Mouse (Mus musculus) common myeloid progenitor, adult 5-6 weeks (primary cell): ENCODE measurements around the gene Insl3. TPM values are rescaled to one million over a fixed set of nuclear protein-coding genes. Genes with fewer than 3 reads are reported as not detected.
"Not testable (repeated sequence)": the region's sequence is repeated elsewhere in the genome, so short reads cannot be mapped to it uniquely, and the experiment has no call there.

Experiments used
- ATAC-seq: replicated peaks from 2 replicates; pipeline ENCODE4 v1.8.0; 2016; ENCODE audit warnings: low read depth, mild to moderate bottlenecking, moderate TSS enrichment, inconsistent platforms; ENCODE audit not compliant: poor library complexity, severe bottlenecking
- total RNA-seq: library from RNA; stranded (forward); fragments of 200-1000, 187-1606 nt; gene quantifications from 2 replicates; pipeline ENCODE4 v1.2.3, GENCODE M21; 2017

Insl3 gene
- total RNA-seq, 1 experiment from 2014 or later = 3.4 TPM

DNA sequence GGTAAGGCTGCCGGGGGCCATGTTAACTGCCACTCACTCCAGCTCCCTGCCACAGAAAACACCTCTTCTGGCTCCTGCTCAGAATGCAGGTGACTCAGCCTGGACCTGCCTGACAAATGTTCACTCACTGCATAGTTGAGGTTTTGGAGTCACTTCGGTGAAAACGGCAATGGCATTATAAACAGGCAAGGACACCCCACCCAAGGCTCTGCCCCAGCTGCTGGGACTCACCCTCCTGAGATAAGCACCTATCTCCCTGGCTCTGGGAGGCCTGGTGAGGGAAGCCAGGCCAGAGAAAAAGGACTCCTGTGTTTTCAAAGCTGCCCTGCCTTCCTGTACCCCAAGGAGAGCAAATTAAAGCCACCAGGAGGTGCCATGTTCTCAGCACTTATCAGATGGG, 13.9 kb downstream of the Insl3 start:
- peak; percentile 47 for ATAC-seq

DNA sequence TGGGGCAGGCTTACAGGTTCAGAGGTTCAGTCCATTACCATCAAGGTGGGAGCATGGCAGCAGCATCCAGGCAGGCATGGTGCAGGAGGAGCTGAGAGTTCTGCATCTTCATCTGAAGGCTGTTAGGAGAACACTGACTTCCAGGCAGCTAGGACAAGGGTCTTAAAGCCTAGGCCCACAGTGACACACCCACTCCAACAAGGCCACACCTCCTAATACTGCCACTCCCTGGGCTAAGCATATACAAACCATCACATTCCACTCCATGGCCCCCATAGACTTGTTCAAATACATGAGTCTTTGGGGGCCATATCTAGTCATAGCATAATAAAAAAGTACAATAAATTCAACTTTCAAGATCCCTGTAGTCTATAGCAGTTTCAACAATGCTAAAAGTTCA, 14.4 kb downstream of the Insl3 start:
- ATAC-seq = not testable (repeated sequence)

DNA sequence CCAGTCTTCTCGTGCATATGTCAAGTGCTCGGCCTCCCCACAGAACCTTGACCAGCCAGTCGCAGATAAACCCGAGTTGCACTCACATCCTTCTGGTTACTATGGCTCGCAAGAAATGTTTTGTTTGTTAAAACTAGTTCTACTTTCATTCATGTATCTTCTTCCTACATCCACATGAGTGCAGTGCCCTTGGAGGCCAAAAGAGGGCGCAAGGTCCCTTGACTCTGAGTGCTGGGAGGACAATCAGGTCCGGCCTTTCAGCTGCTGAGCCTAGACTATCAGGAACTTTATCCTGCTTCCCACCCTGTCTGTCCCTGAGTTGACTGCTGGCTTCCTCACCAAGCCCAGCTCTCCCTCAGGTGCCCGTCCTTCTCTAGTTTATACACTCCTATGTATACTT, 18.9 kb downstream of the Insl3 start:
- ATAC-seq = peak; percentile 59

DNA sequence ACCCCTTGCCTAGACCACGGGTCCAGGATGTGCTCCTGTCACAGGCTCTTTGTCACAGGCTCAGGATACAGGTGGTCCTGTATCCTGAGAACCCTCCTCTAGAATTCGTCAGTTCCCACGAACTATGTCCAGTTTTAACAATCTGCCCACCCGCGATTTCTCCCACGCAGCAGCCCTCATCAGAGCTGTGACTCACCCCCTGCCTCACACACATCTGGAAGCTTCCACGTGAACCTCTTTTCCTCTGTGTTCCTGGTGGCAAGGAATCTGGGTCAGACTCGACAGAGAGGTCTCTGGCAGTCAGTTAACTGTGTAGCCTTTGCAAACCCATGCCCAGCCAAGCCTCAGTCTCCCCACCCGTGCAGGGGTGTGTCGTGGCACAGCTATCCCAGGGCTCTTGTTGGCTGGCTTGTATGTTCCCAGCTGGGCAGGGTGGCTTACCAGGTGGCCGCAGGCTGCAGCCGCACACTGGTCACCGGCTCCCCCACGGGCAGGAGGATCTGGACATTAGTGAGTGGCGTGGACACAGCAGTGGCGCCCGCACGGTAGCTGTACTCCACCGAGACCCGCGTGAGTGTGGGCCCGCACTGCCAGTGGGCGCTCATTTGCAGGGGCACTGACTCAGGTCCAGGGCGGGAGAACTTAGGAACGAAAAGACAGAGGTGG, 20.3 kb downstream of the Insl3 start:
- ATAC-seq = no peak

DNA sequence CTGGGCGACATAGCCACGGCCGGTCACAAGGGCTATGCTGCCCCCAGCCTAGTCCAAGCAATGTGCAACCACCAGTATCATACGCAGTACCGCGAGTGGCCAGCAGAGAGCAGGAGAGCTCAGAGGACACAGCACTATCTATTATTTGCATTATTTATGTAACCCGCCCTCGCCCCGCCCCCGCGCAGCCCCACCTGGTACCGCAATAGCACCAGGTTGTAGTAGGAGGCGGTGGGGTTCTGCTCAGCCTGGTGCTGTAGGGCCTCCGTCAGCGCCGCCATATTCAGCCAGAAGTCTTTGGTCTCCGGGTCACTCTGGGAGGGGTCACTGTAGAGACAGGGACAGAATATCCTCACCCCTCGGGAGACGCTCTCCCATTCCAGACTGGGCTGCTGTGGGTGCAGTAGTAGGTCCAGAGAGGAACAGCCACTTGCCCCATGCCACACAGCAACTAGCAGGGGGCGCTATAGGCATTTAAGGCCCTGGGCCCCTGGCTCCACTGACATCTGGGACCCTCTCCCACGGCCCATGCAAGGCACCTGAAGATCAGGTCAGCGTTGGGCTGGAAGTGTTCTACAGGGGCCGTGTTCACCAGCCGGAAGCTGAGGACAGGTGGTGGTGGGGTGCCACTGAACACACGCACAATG, 20.9 kb downstream of the Insl3 start:
- peak; percentile 67 for ATAC-seq

DNA sequence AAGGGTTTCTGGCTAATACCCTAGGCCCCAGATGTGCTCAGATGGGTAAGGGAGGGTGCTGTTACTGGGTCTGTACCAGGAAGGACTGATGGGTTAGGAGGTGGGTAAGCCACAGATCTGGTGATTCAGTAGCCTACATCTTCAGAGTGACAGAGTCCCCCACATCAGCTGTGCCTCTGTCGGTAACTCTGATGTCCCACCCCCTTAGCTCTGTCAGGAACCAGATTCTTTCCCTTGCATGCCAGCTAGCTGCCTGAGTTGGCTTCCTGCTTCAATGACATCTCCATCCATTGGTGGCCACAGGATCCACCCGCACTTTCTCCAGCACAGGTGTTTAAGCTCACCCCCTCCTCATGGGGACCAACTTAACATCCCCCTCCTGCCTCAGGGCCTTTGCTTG, 22.6 kb downstream of the Insl3 start:
- ATAC-seq = no peak

DNA sequence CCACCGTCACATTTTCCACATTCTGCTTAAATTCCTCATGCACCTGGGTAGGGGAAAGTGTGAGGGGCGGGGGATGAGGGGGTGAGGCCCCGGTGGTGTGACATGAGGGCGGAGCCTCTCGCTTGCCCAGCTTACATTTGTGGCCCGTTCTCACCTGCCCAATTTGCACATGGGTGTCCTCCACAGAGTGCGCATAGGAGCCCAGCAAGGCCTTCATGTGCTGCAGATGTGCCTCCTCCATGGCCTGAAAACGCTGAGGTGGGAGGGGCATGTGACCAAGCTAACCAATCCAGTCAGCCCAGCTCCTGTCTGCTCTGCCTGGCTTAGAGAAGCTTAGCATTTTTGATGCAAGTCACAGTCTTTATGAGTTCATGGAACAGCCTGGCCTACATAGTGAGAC, 26.5 kb downstream of the Insl3 start:
- ATAC-seq = no peak

DNA sequence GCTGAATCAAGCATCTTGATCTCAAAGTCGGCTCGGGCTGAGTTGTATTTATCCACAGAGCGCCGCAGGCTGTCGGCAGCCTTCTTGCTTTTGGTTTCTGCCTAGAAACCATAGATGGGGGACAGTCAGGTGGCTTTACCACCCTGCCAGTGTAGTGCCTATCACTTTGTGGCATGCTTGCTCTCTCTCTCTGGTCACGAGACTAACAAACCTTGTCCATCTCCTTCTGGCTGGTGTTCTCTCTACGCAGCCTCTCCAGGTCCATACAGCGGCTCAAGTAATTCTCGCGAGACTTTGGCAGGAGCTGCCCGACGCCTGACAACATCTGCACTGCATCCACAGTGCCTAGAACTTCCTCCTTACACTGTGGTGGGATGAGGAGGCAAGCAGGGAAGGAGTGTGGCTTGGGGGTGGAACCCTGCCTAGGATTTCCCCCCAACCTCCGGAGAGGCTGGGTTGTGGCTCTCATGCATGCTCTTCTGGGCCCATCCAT, 27.6 kb downstream of the Insl3 start:
- no peak for ATAC-seq

DNA sequence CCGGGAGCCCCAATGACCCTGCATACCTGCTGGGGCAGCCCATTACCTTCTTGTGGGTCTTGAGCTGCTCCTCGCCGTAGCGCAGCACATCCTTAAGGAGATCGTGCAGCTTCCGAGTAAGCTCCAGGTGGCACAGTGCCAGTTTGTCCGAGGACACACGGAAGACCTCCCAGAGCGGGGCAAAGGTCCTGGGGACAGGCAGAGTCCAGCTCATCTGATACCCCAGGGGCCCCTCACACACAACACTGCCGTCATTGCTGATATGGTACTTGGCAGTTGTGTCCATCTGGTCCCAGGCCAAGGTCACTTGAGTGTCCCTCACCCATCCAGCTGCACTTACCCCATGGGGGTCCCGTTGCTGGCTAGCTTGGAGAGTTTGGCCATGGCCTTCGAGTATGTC, 28.1 kb downstream of the Insl3 start:
- ATAC-seq = no peak

DNA sequence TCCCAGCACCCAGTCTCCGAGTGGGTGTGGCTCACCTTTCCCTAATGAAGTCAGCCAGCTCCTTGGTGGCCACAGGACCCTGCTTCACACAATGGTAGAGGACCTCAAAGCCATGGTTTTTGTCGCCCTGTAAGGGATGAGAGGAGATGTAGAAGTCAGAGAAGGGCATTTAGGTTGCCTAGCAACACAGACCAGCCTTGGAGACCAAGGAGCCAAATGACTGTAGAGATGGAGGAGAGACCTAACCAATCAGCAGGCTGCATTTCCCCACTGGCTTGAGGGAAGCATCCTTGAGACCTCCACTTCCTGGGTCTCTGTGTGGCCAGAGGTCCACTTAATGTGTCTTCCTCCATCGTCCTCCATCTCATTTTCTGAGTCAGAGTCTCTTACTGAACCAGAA, 29.2 kb downstream of the Insl3 start:
- ATAC-seq = no peak

DNA sequence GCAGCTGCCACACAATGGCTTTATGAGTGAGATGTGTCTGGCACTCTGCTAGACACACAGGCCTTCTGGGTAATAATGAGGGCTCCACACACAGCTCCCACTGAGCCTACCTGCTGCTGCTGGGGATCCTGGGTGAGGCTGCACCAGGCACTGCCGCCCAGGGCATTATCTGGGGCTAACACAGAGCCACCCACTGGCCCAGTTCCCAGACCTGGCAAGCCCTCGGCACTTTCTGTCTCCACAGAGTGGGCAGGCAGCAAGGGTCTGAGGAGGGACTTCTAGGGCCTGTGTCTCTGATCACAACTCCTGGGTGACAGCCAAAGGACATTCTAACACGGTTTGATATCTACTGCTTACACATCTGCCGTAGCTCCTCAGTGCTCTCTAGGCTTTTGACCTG, 30.2 kb downstream of the Insl3 start:
- peak; percentile 46 for ATAC-seq

DNA sequence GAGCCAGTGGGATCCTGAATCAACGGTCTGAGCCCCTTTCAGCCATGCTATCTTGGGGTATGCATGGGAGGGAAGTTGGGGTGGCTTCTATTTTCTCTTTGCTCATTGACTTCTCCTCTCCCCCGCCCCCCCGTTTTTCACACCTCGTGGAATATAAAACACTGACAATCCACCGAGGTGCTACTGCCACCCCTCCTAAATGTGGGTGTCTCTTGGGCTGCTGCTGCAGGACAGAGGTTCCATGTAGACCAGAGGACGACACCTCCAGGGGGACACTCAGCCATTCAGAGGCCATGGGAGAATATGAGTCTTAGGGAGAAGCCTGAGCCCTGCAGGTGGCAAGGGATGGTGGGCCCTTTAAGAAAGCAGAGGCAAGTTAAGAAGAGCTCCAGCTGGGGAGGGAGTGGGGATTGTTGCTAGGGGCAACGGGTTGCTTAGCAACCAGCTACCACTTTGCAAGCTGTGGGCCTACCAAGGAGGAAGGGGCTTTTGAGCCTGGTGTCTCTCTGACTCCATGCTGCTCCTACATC, 31.0 kb downstream of the Insl3 start:
- no peak for ATAC-seq

DNA sequence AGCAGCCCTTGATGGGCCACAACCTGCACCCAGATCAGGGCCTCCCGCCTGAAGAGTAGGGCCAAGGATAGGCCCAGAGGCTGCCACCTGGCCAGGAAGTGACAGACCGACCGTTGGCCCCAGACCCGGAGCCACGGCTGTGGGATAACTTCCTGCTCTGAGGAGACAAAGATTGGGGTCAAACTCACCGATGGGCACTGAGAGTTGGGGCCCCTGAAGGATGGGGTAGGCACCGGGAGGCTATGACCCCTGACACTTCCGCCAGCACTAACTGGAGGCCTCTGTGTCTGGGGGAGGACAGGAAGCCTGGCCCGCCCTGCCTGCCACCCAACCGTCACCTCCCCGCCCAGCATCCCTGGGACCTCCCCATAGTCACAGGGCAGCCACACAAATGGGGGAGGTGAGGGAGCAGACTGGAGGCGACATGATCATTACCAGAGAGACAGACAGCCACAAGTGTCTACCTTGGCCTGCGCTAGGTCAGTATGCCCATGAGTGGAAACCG, 34.1 kb downstream of the Insl3 start:
- ATAC-seq = peak; percentile 80

DNA sequence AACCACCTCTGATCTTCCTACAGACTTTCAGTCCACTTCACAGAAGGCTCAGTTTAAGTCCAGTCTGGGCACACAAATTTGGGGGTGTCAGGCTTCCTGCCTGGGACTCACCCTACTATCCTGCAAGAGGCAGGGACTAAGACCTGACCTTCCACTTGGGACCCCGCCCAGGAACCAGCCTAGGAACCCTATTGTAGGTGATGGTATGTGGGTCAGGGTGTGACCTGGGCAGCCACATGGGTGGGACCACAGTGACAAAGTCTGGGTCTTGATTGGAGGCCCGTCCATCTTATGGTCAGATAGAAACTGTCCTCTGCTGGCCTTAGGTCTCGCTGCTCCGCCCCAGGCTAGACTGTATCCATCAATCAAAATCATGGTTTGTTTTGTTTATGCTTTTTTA, 35.4 kb downstream of the Insl3 start:
- ATAC-seq = no peak

DNA sequence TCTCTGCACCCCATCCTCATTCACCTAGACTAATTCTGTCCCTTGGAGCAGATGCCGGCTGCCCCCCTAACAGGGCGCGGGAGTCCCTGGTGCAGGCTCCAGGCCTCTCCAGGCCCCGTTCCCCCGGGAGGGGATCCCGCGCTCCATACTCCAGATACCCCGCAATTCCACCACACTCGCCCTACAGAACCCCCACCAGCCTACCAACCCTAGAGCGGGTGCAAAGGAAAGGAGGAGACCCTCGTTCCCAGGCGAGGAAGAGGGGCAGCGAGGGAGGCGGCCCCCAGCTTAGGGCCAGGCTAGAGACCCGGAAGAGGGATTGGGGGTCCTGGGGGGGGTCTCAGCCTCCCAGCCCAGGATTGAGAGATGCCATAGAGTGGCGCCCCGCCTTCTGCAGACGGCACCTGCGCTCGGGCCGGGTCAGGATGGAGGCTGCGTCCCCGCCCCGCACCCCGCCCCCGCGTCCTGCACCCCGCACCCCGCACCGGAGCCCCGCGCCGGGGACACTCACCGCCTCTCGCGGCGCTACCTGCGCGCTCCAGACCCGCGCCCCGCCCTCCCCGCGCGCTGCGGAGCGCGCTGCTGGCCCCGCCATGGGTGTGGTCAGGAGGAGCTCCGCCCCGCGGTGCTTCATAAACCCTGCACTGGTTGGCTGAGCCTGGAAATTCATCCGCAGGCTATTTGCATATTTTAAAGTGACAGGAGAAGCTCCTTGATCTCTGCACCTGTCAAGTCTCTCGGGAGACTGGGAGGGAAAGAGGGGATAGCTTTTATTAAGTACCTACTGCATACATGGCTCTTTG, 36.3 kb downstream of the Insl3 start, which contains the start of gene Fcho1:
TSS of gene Fcho1 (minus strand) at position 595 of the 803 bp plus-strand sequence.
- peak; percentile 51 for ATAC-seq

DNA sequence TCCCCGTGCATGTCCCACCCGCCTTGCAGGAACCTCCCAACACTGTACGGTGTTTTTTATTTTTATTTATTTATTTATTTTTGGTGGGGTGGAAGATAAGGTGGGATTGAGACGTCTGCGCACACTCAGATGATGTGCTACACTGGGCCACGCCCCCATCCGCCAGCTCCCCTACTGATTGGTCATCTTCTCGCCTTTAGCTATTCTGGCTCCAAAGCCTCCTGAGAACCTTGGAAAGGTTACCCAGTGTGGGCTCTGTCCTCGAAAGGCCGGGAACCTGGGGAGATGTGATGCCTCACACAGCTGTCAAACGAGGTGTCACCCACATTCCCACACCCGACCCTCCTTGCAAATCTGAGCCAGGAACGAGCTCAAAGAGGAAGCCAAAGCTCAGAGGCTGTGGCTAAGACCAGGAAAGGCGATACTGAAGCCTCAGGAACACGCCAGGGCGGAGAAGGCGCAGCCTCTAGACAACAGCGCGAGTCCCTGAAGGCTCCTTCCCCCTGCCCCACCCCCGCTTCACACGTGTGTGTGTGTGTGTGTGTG, 39.3 kb downstream of the Insl3 start:
- ATAC-seq = peak; percentile 32

DNA sequence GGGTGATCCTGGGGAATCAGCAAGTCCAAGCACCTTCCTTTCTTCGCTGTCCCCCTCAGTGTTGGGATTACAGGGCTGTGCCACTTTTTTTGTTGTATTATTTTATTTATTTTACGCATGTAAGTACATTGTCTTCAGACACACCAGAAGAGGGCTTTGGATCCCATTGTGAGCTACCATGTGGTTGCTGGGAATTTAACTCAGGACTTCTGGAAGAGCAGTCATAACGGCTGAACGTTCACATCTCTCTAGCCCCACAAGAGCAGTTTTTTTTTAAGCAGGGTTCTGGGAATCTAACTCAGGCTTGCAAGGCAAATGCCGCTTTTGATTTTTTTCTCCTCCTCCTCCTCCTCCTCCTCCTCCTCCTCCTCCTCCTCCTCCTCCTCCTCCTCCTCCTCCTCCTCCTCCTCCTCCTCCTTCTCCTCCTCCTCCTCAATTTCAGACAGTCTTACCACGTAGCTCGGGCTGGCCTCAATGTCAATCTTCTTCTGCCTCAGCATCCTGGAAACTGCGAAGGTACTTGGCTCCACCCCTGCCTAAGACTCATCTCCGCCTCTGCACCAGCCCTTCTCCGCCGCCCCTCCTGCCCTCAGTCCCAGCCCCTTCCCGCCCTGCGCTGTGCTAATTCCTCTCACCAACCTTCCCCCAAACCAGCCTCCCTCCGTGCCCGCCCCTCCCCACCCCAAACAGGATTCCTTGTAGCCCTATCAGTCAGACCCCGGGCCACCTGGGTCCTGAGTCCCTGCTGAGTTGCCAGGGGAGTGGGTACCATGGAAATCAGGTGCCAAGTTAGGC, 40.0 kb downstream of the Insl3 start:
- ATAC-seq = peak; percentile 50

DNA sequence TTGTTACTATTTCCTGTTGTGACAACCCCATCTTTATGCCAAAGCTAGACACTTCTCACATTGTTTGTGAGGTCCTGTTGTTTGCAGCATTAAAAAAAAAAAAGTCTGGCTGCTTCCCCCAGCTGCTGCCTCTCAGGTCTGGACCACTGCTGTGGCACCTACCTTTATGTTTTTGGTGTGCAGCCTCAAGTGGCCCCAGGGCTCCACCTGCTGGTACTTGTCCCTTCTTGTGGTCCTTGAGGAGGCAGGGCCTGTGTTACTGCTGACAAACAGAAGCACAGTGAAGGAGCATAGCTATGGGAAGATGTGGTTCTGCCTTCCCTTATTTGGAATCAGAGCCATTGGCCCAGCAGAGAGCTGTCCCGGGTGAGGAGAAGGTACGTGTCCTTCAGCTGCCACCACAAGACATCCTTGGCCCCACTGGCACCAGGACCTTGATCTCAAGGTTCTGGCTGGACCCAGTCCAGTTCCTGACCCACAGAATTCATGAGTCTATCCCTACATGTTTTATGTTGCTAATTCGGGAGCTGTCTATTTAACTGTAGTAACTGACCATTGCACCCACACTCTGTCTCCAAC, 42.7 kb downstream of the Insl3 start:
- peak; percentile 59 for ATAC-seq

DNA sequence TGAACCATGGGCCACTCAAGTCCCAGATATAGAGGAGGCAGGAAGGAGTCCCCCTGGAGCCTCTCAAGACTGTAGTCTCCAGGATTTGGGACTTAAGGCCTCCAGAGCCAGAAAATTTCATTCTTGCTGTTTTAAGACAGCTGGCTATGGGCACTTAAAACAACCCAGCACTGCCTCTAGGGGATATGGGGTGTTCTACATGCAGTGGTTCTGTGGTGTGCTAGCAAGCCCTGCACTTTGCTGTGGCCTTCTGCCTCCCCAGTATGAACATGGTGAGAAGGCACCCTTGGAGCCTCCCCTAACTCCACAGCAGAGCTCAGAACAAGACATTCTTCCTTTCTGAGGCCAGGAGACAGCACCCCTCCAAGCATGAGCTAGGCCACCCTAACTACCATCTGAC, 49.3 kb downstream of the Insl3 start:
- 0 out of 2 replicates have a peak, but pooled peaks have one; percentile 54 for ATAC-seq
